Mouse (Mus musculus) limb, embryonic 14.5 days (tissue): ENCODE measurements around the gene Gm48552. TPM values are rescaled to one million over a fixed set of nuclear protein-coding genes. Genes with fewer than 3 reads are reported as not detected.

ENCODE experiments used
- ATAC-seq: fragments of 200-750 bp; cut with Nextera tagmentation; 2 replicates; pipeline ENCODE4 v1.8.0; 2017; ENCODE audit warnings: low read depth, moderate number of reproducible peaks, moderate TSS enrichment; ENCODE audit not compliant: low FRiP score
- DNase-seq: peaks from one replicate; pipeline ENCODE4 v3.0.0-alpha.2; 2015; ENCODE audit warnings: low spot score
- H3K27ac ChIP-seq: fragments of 300-500 bp; sonication (generic); replicated peaks from 2 replicates; pipeline ENCODE4 v1.5.1; 2014; ENCODE audit warnings: low read depth, mild to moderate bottlenecking, low read length, moderate library complexity, mixed read lengths
- H3K27me3 ChIP-seq: fragments of 300-500 bp; sonication (generic); 2 replicates; pipeline ENCODE4 v1.6.1; 2014; ENCODE audit warnings: low read length, mixed read lengths; ENCODE audit not compliant: control insufficient read depth, insufficient read depth
- H3K36me3 ChIP-seq: fragments of 300-500 bp; sonication (generic); 2 replicates; pipeline ENCODE4 v1.6.1; 2014; ENCODE audit warnings: mild to moderate bottlenecking, low read length, moderate library complexity, mixed read lengths; ENCODE audit not compliant: control insufficient read depth, insufficient read depth
- H3K4me1 ChIP-seq: fragments of 300-500 bp; sonication (generic); 2 replicates; pipeline ENCODE4 v1.6.1; 2014; ENCODE audit warnings: antibody characterized with exemption, low read length, mixed read lengths; ENCODE audit not compliant: control insufficient read depth, insufficient read depth
- H3K4me2 ChIP-seq: fragments of 300-500 bp; sonication (generic); replicated peaks from 2 replicates; pipeline ENCODE4 v1.6.1; 2014; ENCODE audit warnings: low read depth, mild to moderate bottlenecking, low read length, moderate library complexity; ENCODE audit not compliant: severe bottlenecking
- H3K4me3 ChIP-seq: fragments of 300-500 bp; sonication (generic); replicated peaks from 2 replicates; pipeline ENCODE4 v1.5.1; 2014; ENCODE audit warnings: low read length
- H3K9ac ChIP-seq: fragments of 300-500 bp; sonication (generic); 2 replicates; pipeline ENCODE4 v1.6.1; 2014; ENCODE audit warnings: mild to moderate bottlenecking, low read depth, low read length, moderate library complexity; ENCODE audit not compliant: severe bottlenecking
- H3K9me3 ChIP-seq: fragments of 300-500 bp; sonication (generic); 2 replicates; pipeline ENCODE4 v1.6.1; 2016; ENCODE audit warnings: low read length; ENCODE audit not compliant: control insufficient read depth
- POLR2A ChIP-seq: fragments of 200-500 bp; IDR thresholded peaks from 2 replicates; pipeline ENCODE4 v1.8.0; 2012; ENCODE audit warnings: inconsistent platforms, mild to moderate bottlenecking, moderate library complexity, borderline replicate concordance; ENCODE audit not compliant: insufficient read depth, insufficient read length; ENCODE audit errors: extremely low read depth
- WGBS: fragments of 180-500 bp; shearing (Covaris S2); extraction: QIAGEN DNeasy Blood & Tissue Kit; methylation state at CpG from one replicate; pipeline ENCODE4 v1.1.7; 2014; 5-methylcytosine and 5-hydroxymethylcytosine counted together
- polyA plus RNA-seq, 2 experiments: library from polyadenylated mRNA; depleted of rRNA in 1 of 2; stranded (reverse) in 1 of 2; unstranded in 1 of 2; fragments of >200 nt; fragmentation: Nextera tagmentation in 1 of 2; extraction: Ambion mirVana in 1 of 2; gene quantifications; 2 replicates each; pipeline versions ENCODE4 v1.2.1 to v1.2.3; 2012 to 2014

Gm48552 gene
- polyA plus RNA-seq, 2 experiments = 0.99 to 6.8 TPM

DNA sequence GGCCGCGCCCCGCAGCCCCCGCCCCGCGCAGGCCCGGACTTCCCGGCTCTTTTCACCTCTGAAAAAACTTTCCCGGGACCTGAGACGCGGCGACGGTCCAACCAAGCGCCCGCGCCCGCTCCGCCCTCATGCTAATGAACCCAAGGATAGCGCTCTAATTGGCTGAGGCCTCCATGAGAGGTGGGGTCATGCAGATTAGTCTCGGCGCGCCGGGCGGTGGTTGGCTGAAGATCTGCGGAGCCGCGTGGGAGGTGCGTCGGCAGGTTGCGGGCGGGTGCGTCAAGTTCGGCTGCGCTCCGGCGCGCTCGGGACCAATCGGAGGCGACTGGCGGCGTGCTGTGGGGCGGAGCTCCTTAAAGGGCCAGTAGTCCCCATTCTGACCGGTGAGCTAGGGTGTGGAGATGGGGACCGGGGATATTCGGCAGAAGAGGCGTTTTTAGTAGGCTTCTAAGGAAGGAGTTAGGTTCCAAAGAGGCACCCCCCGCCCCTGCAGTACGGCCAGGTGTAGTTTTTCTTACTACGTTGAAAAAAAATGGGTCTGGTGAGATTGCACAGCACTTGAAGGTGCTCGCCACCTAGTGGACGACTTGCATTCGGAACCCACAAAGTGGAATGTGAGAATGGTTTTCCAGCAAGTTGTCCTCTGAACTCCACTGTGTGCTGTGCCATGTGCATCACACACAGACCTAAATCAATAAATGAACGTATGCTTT, 38.3 kb upstream of the Gm48552 start, which contains the start of gene Hmg20b:
Hmg20b (minus strand) TSS at position 130 of the 713 bp plus-strand sequence.
- peak; percentile 96 for ATAC-seq
- no peaks in the 10 kb centered on the region for H3K9me3 ChIP-seq
- WGBS = under 1% methylated on average over 49 of the region's 54 CpGs

DNA sequence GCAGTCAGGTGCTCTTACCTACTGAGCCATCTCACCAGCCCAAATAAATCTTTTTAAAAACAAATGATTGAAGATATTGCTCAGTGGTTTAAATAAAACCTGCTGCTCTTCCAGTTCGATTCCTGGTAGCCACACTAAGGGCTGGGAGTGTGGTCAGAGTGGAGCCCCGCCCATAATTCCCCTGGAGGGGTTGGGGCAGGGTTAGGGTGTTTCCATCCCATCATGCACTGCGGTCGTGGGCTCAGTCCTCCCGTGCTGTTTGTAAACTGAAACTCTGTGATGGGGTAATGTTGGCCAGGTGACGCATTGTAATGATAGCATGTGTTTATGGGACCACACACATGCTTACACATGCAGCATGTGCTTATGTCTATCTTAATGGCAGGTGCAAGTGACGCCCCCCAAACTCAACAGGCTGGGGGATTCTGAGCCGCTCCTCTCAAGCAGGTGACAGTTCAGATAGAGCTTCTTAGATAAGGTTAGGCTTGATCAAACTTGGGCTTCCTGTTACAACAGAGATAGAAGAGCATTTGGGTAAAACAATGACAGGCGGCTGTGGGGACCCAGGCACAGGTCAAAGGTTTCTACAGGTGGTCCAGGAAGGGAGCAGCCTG, 37.0 kb upstream of the Gm48552 start:
- Histone ChIP-seq H3K9ac (no peak overlapping the region), H3K4me1 (peaks cover 20% of the 10 kb centered on the region), H3K9me3 (no peaks in the 10 kb centered on the region), H3K36me3 (peaks cover 13% of the 10 kb centered on the region), H3K4me3 (no peak overlapping the region), H3K4me2 (no peak overlapping the region), H3K27me3 (no peaks in the 10 kb centered on the region), H3K27ac (no peak overlapping the region)
- ATAC-seq (no peak), DNase-seq (no peak)
- WGBS = 23% methylated on average over 9 of the region's 9 CpGs
- no peak for TF ChIP-seq POLR2A

More for the DNA sequence above, 38.3 kb upstream of the Gm48552 start, which contains the start of gene Hmg20b:
- Histone ChIP-seq H3K36me3 (peaks cover 20% of the 10 kb centered on the region), H3K9ac (peak within 1 kb of the TSS; percentile 80), H3K27ac (peak within 1 kb of the TSS; percentile 70), H3K4me2 (peak within 1 kb of the TSS; percentile 93), H3K4me1 (peaks cover 20% of the 10 kb centered on the region), H3K4me3 (peak within 1 kb of the TSS; percentile 78), H3K27me3 (no peaks in the 10 kb centered on the region)
- TF ChIP-seq POLR2A = peak; percentile 38; the same call in 1 of the 2 replicates
- peak; percentile 99 for DNase-seq

DNA sequence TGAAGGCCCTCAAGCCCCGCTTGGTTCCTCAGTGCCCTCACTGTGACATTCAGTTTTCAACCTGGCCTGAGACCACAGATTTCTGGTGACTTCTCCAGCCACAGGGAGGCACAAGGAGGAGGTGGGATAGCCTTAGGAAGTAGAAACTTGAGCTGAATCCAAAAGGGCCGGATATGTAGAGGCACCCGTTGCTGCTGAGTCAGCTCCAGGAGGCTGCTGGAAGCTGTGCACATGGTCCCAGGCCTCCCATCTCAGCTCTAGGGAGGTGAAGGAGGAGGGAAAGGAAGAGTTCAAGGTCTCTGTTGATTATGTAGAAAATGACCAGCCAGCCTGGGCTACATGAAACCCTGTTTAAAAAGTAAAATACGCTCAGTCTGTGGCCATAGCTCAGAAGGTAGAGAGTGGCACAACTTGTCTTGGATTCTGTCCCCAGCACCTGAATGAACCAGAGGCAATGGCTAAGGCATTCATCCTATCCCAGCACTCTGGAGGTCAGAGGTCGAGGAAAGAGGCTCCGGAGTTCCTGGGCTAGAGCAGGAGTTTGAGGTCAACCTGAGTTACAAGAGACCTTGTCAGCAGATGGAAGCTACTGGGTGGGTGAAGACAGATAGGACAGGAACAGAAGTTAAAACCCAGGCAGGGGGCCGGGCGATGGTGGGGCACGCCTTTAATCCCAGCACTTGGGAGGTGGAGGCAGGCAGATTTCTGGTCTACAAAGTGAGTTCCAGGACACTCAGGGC, 33.9 kb upstream of the Gm48552 start:
- Histone ChIP-seq H3K27ac (no peak overlapping the region), H3K27me3 (no peaks in the 10 kb centered on the region), H3K4me3 (no peak overlapping the region), H3K4me1 (peaks cover 18% of the 10 kb centered on the region), H3K9me3 (no peaks in the 10 kb centered on the region), H3K9ac (no peak overlapping the region), H3K4me2 (no peak overlapping the region), H3K36me3 (peaks cover 1% of the 10 kb centered on the region; the same call in 1 of the 2 replicates)
- ATAC-seq (no peak), DNase-seq (no peak)
- WGBS = 70% methylated on average over 9 of the region's 9 CpGs
- no peak for TF ChIP-seq POLR2A

DNA sequence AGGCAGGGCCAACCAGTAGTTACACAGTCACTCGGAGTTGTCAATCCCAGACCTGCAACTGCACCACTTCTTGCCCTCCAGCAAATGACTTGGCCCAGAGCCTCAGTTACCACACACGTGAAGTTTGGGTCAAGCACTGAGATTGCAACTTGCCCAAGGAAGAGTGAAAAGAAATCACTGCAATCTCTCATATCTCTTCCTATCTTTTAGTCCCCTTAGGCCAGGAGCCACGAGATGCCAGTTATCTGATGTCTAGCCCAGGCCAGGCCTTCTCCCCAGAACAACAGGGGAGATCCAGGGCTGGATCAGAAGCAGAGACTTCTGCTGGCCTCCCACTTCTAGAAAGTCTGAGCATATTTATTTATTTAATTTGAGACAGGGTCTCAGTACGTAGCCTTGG, 33.3 kb upstream of the Gm48552 start:
- no peak overlapping the region for H3K4me3 ChIP-seq
- no peaks in the 10 kb centered on the region for H3K27me3 ChIP-seq
- WGBS = 82% methylated on average over 4 of the region's 4 CpGs
- no peak overlapping the region for H3K9ac ChIP-seq
- H3K4me2 ChIP-seq = no peak overlapping the region
- H3K4me1 ChIP-seq = peaks cover 18% of the 10 kb centered on the region
- peaks cover 7% of the 10 kb centered on the region; the same call in 1 of the 2 replicates for H3K36me3 ChIP-seq
- ATAC-seq = no peak
- no peak overlapping the region for H3K27ac ChIP-seq
- H3K9me3 ChIP-seq = no peaks in the 10 kb centered on the region
- no peak for TF ChIP-seq POLR2A
- DNase-seq = no peak

DNA sequence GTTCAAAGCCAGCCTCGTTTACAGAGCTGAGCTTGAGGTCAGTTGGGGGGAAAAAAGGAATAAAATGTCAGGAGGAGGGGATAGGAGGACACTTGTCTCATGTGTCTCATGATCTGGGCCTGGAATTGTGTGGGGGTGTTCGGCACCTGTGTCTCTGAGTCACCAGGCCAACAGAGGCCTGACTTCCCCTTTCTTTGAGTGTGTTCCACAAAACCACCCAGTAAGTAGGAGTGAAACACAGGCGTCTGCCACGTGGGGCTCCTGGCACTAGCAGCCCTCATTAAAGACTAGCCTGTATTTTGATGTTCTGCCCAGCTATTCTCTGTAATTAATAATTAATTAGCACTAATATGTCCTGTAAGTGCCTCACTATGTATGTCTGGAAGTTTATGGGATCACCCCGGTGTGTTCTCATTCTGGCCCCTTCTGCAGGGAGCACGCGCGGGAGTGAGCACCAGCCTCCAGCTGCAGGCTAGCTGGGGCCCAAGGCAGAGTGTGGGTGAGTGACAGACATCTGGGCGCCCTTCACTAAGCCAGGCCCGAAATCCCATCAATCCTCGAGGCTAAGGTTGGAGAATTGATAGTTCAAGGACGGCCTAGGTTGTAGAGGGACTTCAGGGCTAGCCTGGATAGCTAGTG, 32.3 kb upstream of the Gm48552 start:
- H3K27me3 ChIP-seq = no peaks in the 10 kb centered on the region
- H3K36me3 ChIP-seq = peaks cover 7% of the 10 kb centered on the region; the same call in 1 of the 2 replicates
- no peak for TF ChIP-seq POLR2A
- DNase-seq (no peak), ATAC-seq (no peak)
- H3K9ac ChIP-seq = no peak overlapping the region
- no peaks in the 10 kb centered on the region for H3K9me3 ChIP-seq
- H3K4me2 ChIP-seq = peak overlapping the region; percentile 95; the same call in 1 of the 2 replicates
- peaks cover 18% of the 10 kb centered on the region for H3K4me1 ChIP-seq
- H3K27ac ChIP-seq = no peak overlapping the region
- 44% methylated on average over 12 of the region's 12 CpGs for WGBS
- H3K4me3 ChIP-seq = no peak overlapping the region; the same call in 1 of the 2 replicates
